Mouse (Mus musculus): Measurements from ENCODE around the gene Bex1.
"Not testable (repeated sequence)": the region's sequence is repeated elsewhere in the genome, so short reads cannot be mapped to it uniquely, and the experiment has no call there.

Gene Bex1

GRCm38 (mm10) chrX:136214729-136215677, at the start of gene Bex1, which contains the start of gene Tceal7:
Gene Bex1 (minus strand): TSS chrX:136215513.
Gene Tceal7 (plus strand): TSS chrX:136214779.
- not testable (repeated sequence) for DNase-seq (ENCODE audit: low spot score)

- no peak for DNase-seq (ENCODE audit: low spot score)
Measured at GRCm38 (mm10) chrX:136252023-136252729, 36.9 kb upstream of the Bex1 start.

DNA sequence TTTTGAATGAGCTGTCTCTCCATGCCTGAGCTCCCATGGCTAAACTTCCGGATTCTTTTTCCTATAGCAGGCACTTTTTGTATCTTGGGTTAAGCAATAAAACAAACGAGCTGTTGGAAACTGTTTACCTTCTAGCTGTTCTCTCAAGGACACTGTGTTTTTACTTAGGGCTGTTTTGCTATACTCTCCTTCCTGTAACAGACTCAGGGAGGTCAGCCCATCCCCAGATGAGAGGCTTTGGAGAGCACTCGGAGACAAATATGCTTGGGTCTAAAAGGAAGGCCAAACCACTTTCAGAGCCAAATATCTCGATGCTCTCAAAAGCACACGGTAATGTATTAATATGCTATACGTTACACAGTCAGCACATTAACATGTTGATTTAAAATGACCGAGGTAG, 34.4 kb upstream of the Bex1 start:
- no peak for DNase-seq (ENCODE audit: low spot score)

GRCm38 (mm10) chrX:136248811-136249210, 33.5 kb upstream of the Bex1 start:
- no peak for DNase-seq (ENCODE audit: low spot score)

- peak; percentile 3 for DNase-seq (ENCODE audit: low spot score)
Measured at GRCm38 (mm10) chrX:136245521-136246071, 30.3 kb upstream of the Bex1 start.

DNA sequence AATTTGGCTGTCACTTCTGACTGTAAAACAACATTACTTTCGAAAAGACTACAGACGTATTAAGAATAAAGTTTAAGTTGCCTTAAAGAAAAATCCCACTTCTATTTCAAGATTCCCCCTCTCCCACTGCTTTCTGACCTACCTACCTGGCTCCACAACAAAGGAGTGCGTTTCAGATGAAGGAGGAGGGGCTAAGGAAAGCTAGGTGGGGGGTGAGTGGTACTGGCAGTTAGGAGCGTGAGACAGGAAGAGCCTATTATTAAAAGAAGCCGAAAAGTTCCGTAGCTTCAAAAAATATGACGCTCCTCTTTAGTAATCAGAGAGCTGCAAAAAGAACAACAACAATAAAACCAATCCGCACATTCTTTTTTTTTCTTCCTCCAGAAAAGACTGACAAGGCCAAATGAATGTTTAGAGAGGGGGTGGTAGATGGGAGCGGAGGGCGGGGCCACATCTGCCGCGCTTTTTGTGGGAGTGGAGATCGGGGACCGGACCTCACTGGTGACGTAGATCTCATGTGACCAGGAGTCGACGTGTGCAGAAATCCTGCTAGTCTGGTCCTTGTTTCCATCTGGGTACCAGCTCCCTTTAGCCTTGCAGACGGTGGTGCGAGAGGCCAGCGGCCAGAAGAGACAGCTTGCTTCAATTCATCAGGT, 29.4 kb upstream of the Bex1 start, which contains the start of gene Tceal9:
TSS of gene Tceal9 (plus strand) at position 506 of the 656 bp plus-strand sequence.
- DNase-seq (ENCODE audit: low spot score) = peak; percentile 58

- DNase-seq (ENCODE audit: low spot score) = no peak
Measured at GRCm38 (mm10) chrX:136243181-136243580, 27.9 kb upstream of the Bex1 start.

- DNase-seq (ENCODE audit: low spot score) = peak; percentile 41
Measured at GRCm38 (mm10) chrX:136238118-136238517, 22.8 kb upstream of the Bex1 start.

DNA sequence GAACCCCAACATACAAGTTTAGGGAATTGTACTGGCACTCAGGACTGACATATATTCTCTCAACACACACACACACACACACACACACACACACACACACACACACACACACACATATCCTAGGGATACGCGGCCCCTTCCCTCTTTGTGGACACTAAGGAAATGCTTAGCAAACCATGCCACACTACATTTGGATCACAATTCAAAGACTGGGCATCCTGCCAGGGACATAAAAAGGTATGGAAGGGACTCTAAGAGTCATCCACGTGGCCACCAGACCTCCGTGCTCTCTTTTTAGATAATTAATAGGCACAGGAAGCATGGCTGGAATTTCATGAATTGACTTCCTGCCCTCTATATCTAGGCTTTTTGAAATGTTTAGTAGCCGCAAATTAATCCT, 12.5 kb upstream of the Bex1 start:
- DNase-seq (ENCODE audit: low spot score) = no peak

GRCm38 (mm10) chrX:136223714-136224113, 8.4 kb upstream of the Bex1 start:
- no peak for DNase-seq (ENCODE audit: low spot score)

DNA sequence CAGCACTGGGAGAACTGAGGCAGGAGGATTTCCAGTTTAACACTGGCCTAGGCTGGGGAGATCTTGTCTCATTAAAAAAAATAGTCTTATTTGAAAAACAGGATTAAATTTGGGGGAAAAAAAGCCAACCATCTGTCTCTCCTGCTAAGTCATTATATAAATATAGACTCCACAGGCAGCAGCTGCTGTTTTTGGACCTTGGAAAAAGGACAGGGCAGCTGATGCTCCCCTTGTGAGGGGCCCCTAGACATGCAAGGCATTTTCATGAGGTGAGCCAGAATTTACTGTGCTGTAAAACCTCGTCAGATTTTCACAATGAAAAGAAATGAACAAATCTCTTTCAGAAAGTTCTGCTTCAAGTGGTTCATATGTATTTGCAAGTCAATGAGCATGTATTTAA, 990 bp upstream of the Bex1 start:
- DNase-seq (ENCODE audit: low spot score) = no peak

GRCm38 (mm10) chrX:136213396-136213795, 1.9 kb downstream of the Bex1 start:
- no peak for DNase-seq (ENCODE audit: low spot score)

GRCm38 (mm10) chrX:136204406-136204805, 10.9 kb downstream of the Bex1 start:
- no peak for DNase-seq (ENCODE audit: low spot score)

DNA sequence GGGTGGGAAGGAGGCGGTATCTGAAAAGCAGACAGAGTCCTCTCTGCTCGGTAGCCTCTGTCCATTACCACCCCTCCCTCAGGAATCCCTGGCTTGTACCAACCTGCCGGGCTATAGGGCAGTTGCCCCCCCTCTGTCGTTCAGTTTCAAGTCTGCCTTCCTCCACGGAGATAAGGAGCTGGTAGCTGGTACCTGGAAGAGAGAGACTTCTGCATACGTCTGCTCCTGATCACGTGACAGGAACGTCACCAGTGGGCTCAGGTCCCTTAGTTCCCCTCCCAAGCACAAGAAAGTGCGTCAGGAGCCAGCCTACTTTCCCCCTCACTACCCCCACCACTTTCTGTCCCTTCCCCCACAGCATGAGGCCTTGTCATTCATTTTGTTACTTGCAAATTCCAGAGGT, 11.6 kb downstream of the Bex1 start, which contains the start of gene Tceal5:
TSS of gene Tceal5 (minus strand) at position 213 of the 403 bp plus-strand sequence.
- peak; percentile 53 for DNase-seq (ENCODE audit: low spot score)

DNA sequence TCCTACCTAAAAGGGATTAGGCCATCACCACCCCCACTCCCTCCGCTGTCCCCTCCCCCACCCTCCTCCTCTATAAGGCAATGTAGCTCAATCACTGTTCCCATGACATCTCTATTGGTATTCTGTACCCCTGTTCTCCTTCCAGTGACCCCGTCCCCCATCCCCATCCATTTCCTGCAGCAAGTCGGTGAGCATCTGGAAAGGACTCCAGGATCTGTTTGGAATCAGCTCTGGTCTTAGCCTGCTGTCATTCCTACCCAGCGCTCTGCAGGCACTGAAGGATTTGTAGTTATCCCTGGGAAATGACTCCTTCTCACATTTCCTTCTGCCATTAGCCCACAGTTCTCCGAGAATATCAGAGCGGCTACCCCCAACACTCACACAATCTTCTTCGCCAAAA, 12.1 kb downstream of the Bex1 start:
- no peak for DNase-seq (ENCODE audit: low spot score)

DNA sequence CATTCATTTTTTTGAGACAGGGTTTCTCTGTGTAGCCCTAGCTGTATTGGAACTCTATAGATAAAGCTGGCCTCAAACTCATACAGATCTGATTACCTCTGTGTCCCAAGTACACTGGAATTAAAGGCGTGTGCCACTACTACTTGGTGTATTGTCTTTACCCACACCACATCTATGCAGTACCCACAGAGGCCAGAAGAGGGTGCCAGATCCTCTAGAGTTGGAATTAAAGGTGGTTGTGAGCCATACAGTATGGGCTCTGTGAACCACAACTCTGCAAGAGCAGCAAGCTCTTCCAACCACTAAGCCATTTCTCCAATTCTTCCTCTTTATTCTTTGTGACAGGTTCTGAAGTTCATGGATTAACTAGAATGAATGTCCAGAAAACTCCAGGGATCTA, 18.4 kb downstream of the Bex1 start:
- no peak for DNase-seq (ENCODE audit: low spot score)

DNA sequence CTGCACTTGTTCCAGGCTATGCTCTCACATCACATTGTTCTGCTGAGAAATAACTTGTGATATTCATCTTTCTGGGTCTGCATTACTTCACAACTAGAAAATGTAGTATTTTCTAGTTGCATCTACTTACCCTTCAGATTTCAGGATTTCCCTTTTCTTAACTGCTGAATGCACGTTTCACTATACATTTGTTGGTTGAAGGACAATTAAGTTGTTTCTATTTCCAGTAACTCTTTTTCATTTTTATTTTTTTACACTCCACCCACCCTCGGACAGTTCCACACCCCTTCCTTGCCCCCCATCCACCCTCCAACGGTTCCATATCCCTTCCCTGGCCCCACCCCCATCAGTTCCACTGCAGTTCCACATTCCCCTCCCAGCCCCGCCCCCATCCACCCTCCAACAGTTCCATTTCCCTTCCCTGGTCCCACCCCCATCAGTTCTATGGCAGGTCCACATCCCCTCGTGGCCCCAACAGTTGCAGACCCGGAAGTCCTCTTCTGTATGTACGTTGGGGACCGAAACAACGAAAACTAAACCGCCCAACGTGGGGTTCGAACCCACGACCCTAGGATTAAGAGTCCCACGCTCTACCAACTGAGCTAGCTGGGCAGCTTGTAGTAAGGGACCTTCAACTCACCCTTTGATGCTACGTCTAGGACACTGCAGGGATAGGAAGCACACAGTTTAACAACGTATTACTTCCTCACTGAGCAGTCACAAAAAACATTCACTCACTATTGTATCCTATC, 19.9 kb downstream of the Bex1 start:
- DNase-seq (ENCODE audit: low spot score) = no peak

GRCm38 (mm10) chrX:136183107-136183506, 32.2 kb downstream of the Bex1 start:
- DNase-seq (ENCODE audit: low spot score) = no peak

DNA sequence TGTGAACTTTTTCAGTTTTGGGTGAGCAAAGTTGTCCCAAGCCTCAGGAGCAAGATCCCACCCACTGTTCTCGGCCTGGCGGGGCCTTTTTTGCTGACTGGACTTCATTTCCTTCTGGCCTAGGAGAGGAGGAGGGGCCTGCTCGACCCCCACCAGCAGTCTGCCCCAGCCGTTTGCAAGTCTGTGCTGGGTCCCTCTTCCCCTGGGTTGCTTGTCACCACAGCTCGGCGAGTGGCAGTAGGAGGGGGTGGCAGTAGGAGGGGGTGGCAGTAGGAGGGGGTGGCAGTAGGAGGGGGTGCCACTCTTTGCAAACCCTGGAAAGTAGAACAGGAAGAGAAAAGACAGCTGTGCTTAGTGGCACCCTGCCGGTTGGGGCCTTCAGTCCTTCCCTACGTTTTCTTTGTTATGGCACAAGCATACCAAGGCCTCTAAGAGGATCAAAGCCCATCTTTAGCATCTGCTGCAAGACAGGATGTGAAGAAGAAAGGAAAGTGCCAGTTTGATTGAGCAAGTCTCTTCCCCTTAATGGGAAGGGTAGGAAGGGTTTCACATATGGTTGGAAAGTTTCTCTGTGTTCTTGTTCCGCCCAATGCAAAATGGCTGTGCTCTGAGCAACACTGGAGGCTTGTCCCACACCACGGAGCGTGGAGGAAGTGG, 34.3 kb downstream of the Bex1 start:
- no peak for DNase-seq (ENCODE audit: low spot score)

GRCm38 (mm10) chrX:136172786-136173185, 42.5 kb downstream of the Bex1 start:
- no peak for DNase-seq (ENCODE audit: low spot score)

- peak; percentile 79 for DNase-seq (ENCODE audit: low spot score)
Measured at GRCm38 (mm10) chrX:136172118-136172551, 43.2 kb downstream of the Bex1 start, which contains the start of gene Tceal8. Gene Tceal8 (minus strand): TSS chrX:136172342.
